Mouse (Mus musculus) intestine, embryonic 16.5 days (tissue): ENCODE measurements around the gene Bnc2. TPM values are rescaled to one million over a fixed set of nuclear protein-coding genes. Genes with fewer than 3 reads are reported as not detected.

Experiments
- ATAC-seq: fragments of 200-750 bp; cut with Nextera tagmentation; 2 replicates; pipeline ENCODE4 v1.8.0; 2017; ENCODE audit warnings: moderate TSS enrichment, moderate library complexity
- H3K27ac ChIP-seq: fragments of 300-500 bp; sonication (generic); 2 replicates; pipeline ENCODE4 v1.5.1; 2014; ENCODE audit warnings: mild to moderate bottlenecking, low read length
- H3K27me3 ChIP-seq: fragments of 300-500 bp; sonication (generic); replicated peaks from 2 replicates; pipeline ENCODE4 v1.6.1; 2014; ENCODE audit warnings: low read length, control low read depth, mixed read lengths; ENCODE audit not compliant: control insufficient read depth, insufficient read depth
- H3K36me3 ChIP-seq: fragments of 300-500 bp; sonication (generic); 2 replicates; pipeline ENCODE4 v1.6.1; 2014; ENCODE audit warnings: low read length, control low read depth; ENCODE audit not compliant: control insufficient read depth, insufficient read depth
- H3K4me1 ChIP-seq: fragments of 300-500 bp; sonication (generic); 2 replicates; pipeline ENCODE4 v1.6.1; 2014; ENCODE audit warnings: low read length, control low read depth, mixed read lengths; ENCODE audit not compliant: control insufficient read depth, insufficient read depth
- H3K4me2 ChIP-seq: fragments of 300-500 bp; sonication (generic); 2 replicates; pipeline ENCODE4 v1.6.1; 2014; ENCODE audit warnings: low read depth, low read length, control low read depth
- H3K4me3 ChIP-seq: fragments of 300-500 bp; sonication (generic); 2 replicates; pipeline ENCODE4 v1.5.1; 2014; ENCODE audit warnings: mild to moderate bottlenecking, low read length
- H3K9ac ChIP-seq: fragments of 300-500 bp; sonication (generic); 2 replicates; pipeline ENCODE4 v1.6.1; 2014; ENCODE audit warnings: low read depth, low read length
- H3K9me3 ChIP-seq: fragments of 300-500 bp; sonication (generic); 2 replicates; pipeline ENCODE4 v1.6.1; 2016; ENCODE audit warnings: low read length, control low read depth; ENCODE audit not compliant: control insufficient read depth
- WGBS: fragments of 180-500 bp; shearing (Covaris S2); extraction: QIAGEN DNeasy Blood & Tissue Kit; methylation state at CpG from one replicate; pipeline ENCODE4 v1.1.7; 2014; 5-methylcytosine and 5-hydroxymethylcytosine counted together
- polyA plus RNA-seq: library from polyadenylated mRNA; unstranded; fragments of >200 nt; fragmentation: Nextera tagmentation; extraction: Ambion mirVana; gene quantifications from 2 replicates; pipeline ENCODE4 v1.2.1, GENCODE M21; 2015

Bnc2 gene
- polyA plus RNA-seq, 1 experiment from 2014 or later = 8.9 TPM

DNA sequence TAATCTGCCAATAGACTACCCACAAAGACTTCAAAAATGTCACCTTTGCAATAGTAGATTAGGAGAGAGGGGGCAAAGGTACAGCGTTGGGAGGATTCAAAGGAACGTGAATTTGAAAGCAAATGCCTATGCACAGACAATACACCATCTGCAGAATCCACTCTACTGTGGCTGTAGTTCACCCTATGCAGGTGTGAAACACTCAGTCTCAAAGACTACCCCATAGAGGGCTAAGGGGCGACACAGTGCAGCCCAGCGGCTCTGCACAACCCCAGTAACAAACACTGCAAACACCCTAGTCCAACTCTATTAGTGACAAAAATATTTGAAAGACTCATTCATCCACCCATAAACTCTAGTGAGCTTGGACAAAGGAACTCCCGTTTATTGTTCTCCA, 218.2 kb downstream of the Bnc2 start:
- H3K27me3 ChIP-seq = no peaks in the 10 kb centered on the region
- H3K4me1 ChIP-seq = 0 out of 2 replicates have a peak, but pooled peaks cover 4% of the 10 kb centered on the region
- no peak overlapping the region for H3K4me2 ChIP-seq
- ATAC-seq = no peak
- no peaks in the 10 kb centered on the region for H3K9me3 ChIP-seq
- H3K9ac ChIP-seq = no peak overlapping the region
- H3K27ac ChIP-seq = no peak overlapping the region
- H3K4me3 ChIP-seq = no peak overlapping the region
- WGBS = 75% methylated on average over 5 of the region's 5 CpGs
- H3K36me3 ChIP-seq = no peaks in the 10 kb centered on the region

DNA sequence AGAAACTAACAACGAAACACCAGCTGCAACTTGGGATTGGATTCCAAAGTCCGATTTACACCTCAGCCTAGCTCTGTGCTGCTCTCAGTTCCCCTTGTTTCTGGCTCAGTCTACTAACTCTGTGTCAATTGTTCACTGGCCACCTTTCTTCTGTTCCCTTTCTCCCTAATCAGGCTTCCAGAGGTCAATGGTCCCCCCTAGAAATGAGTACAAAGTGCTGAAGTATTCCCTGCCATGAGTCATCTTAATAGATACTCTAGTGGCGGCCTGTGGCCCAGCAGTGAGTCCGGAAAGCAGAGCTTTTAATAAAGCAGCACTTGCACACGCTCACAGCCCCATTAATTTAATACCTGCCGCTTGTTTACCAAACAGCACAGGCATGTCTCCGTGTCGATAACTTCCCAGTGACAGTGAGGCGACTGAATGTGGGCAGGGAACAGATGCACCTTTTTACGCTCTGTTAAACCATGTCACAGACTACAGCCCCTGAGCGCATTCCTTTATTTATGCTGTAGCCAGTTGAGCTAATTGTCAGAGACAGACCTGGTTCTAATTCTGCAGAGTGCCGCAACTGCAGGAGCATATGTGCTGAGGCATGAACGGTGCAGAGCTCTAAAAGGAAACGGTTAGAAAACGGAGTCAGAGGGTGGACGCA, 218.8 kb downstream of the Bnc2 start:
- Histone ChIP-seq H3K4me2 (no peak overlapping the region), H3K27me3 (no peaks in the 10 kb centered on the region), H3K4me1 (0 out of 2 replicates have a peak, but pooled peaks cover 4% of the 10 kb centered on the region), H3K27ac (no peak overlapping the region), H3K36me3 (no peaks in the 10 kb centered on the region), H3K9ac (0 out of 2 replicates have a peak overlapping the region, but pooled peaks have one; percentile 19), H3K9me3 (no peaks in the 10 kb centered on the region), H3K4me3 (no peak overlapping the region)
- peak; percentile 68 for ATAC-seq
- WGBS = 70% methylated on average over 16 of the region's 16 CpGs

DNA sequence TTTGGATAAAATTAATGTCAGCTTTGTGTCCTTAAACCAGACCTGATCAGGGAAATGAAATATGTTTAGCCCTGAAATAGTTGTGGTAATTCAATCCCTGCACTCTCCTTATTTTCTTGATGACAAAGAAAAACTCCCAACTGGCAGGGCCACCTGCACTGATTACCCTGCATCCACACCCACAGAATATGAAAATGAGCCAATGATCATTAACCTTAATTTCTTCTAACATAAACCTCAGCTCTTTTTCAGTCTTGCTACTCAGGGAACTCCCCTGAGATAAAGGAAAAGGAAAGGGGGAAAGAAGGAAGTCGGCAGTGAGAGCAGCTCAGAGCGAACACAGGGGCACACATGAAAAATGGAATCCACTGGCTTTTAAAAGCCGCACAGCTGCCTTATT, 220.6 kb downstream of the Bnc2 start:
- Histone ChIP-seq H3K4me1 (0 out of 2 replicates have a peak, but pooled peaks cover 4% of the 10 kb centered on the region), H3K4me2 (no peak overlapping the region), H3K27me3 (no peaks in the 10 kb centered on the region), H3K9ac (no peak overlapping the region), H3K27ac (no peak overlapping the region), H3K4me3 (no peak overlapping the region), H3K9me3 (no peaks in the 10 kb centered on the region), H3K36me3 (no peaks in the 10 kb centered on the region)
- WGBS = 59% methylated on average over 3 of the region's 3 CpGs
- ATAC-seq = no peak

DNA sequence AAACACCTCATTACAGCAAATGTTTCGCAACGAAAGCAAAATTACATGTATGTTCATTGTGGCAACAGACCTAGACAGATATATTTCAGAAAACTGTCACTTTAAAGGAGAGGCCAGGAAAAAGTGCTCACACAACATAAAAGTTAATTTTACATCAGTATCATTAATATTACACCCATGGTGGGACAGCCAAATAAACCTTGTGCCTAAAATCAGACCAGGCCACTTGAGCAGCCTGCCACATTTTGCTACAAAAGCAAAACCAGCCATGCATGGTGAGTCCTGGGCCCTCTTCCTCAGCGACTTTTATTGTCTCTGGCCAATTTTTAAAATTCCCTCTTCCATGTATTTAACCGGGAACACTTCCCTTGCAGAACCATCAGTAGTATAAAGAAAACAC, 221.5 kb downstream of the Bnc2 start:
- H3K27me3 ChIP-seq = no peaks in the 10 kb centered on the region
- no peak for ATAC-seq
- WGBS = 71% methylated on average over 4 of the region's 4 CpGs
- no peak overlapping the region for H3K4me2 ChIP-seq
- H3K9ac ChIP-seq = no peak overlapping the region
- no peaks in the 10 kb centered on the region for H3K36me3 ChIP-seq
- no peak overlapping the region for H3K27ac ChIP-seq
- H3K4me1 ChIP-seq = 0 out of 2 replicates have a peak, but pooled peaks cover 9% of the 10 kb centered on the region
- no peak overlapping the region for H3K4me3 ChIP-seq
- no peaks in the 10 kb centered on the region for H3K9me3 ChIP-seq

DNA sequence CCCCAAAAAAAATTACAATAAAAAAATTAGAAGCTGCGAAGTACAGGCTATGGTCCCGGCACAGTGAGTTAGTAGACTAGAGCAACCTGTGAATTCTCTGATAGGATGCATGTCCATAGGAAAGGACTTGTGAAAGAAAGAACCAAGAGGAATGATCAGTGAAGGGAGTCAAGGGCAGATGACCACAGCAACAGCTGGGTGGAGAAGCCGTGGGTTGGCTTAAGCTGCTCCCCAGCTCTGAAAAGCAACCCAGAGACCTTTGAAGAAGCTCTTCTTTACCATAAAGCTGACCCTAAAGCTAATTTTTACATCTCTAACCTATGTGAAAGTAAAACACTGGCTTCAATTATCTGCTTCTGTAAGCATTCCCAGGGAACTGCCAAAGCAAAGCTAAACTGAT, 222.4 kb downstream of the Bnc2 start:
- H3K36me3 ChIP-seq = no peaks in the 10 kb centered on the region
- no peaks in the 10 kb centered on the region for H3K9me3 ChIP-seq
- H3K4me1 ChIP-seq = 0 out of 2 replicates have a peak, but pooled peaks cover 9% of the 10 kb centered on the region
- no peak overlapping the region for H3K27ac ChIP-seq
- H3K4me3 ChIP-seq = no peak overlapping the region
- H3K27me3 ChIP-seq = no peaks in the 10 kb centered on the region
- no peak overlapping the region for H3K9ac ChIP-seq
- ATAC-seq = no peak
- no peak overlapping the region for H3K4me2 ChIP-seq
- 91% methylated on average over 3 of the region's 3 CpGs for WGBS

DNA sequence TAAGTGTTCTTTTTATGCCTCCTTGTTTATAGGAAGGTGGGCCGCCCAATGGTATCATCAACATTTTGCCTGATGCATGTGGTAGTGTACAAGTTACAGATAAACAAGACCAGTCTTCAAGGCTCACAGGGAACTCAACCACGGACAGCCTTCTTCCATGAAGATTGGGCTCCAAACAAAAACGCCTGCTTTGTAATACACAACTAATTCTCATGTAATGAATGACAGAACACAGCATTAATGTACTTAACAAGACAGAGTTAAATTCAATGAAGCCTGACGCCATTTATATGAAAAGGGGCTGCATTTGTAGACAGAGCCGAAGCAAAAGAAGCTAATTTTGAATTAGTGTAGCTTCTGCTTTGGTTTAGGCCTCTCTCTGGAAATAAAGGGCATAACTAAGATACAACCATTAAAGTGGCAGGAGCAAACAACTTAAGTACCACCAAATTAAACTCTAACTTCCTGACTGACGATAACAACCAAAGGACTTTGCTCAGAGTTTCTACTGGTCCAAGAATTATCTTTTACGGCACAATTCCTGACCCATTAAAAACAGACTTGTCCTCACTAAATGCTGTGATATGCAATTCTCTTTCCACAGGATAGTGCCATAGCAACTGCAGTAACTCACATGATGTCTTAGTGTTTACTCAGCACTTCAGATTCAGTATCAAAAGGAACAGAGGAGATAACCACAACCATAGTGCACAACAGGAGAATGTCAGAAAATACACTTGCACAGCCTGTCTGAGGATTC, 225.6 kb downstream of the Bnc2 start:
- Histone ChIP-seq H3K27me3 (no peaks in the 10 kb centered on the region), H3K4me1 (0 out of 2 replicates have a peak, but pooled peaks cover 4% of the 10 kb centered on the region), H3K4me3 (no peak overlapping the region), H3K9me3 (no peaks in the 10 kb centered on the region), H3K9ac (no peak overlapping the region), H3K36me3 (no peaks in the 10 kb centered on the region), H3K4me2 (no peak overlapping the region), H3K27ac (no peak overlapping the region)
- ATAC-seq = peak; percentile 91
- 58% methylated on average over 7 of the region's 7 CpGs for WGBS

DNA sequence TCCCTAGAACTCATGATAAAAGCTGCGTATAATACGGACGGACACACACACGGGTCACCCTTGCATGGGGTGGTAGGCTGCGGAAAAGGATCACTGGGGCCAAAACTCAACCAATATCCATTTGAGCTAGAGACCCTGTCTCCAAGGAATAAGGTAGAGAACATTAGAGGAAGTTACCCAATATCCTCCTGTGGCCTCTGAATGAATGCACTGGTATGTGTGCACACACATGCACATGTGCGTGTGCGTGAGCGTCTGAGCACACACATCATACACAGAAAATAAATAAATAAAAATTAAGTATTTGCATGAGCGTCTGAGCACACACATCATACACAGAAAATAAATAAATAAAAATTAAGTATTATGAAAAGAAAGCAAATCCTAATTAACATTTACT, 241.8 kb downstream of the Bnc2 start:
- Histone ChIP-seq H3K9me3 (no peaks in the 10 kb centered on the region), H3K4me1 (no peaks in the 10 kb centered on the region), H3K9ac (no peak overlapping the region), H3K4me2 (no peak overlapping the region), H3K4me3 (no peak overlapping the region), H3K27ac (no peak overlapping the region), H3K27me3 (no peaks in the 10 kb centered on the region), H3K36me3 (no peaks in the 10 kb centered on the region)
- whole genome bisulfite sequencing = 94% methylated on average over 9 of the region's 9 CpGs
- no peak for ATAC-seq

DNA sequence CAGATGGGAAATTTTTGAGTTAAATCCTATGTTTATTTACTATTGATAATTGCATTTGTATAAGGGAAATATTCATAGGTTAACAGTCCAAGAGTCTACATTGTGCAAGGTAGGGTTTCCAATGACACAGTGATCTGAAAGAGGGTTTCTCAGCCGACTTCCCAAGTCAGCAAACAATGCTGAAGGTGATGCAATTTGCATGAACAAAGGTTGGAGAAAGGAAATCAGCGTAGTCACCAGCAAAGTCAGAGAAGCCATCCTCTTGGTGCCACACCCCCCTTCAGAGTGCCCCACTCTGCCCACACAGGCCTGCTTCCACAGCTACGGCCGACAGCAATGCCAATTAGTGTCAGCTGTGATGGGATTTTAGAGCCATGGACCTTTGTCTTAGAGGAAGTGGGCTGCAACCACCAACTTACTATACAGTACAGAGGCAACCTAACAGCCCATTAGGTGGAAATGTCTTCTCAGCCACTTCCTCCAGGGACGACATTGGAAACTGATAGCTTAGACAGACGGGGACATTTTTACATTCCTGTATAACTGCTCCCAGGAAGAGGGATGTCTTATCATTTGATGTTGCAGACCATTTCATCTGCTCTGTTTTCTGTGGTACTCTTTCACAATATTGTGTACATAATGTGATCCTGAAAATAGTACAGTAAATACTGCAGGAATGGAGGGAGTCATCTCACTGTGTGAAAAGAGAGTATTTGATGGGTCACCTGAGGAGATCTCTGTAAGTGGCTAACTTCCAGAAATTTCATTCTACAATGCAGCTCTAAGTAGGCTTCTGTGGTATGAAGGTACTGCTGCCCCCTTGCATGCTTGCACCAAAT, 243.2 kb downstream of the Bnc2 start:
- Histone ChIP-seq H3K4me3 (no peak overlapping the region), H3K27ac (no peak overlapping the region), H3K4me1 (no peaks in the 10 kb centered on the region), H3K4me2 (no peak overlapping the region), H3K27me3 (no peaks in the 10 kb centered on the region), H3K9ac (no peak overlapping the region), H3K9me3 (no peaks in the 10 kb centered on the region), H3K36me3 (no peaks in the 10 kb centered on the region)
- peak; percentile 64; the same call in 1 of the 2 replicates for ATAC-seq
- WGBS = 55% methylated on average over 6 of the region's 6 CpGs

DNA sequence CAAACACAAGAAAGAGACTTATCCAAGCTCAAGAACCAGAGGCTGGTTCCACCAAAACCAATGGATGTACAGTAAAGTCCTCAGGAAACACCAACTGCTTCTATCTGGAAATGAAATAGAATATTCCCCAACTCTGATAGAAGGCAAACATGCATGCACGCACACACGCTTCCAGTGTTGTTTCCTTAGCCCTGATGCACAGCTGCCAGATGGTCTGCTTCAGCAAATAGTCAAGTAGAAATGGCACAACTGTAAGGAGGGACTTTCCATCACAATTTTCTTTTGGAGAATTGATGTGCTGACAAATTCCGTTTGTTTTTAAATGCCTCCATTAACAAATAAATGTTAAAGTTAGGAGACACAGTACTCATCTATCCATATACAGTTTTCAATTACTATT, 247.1 kb downstream of the Bnc2 start:
- ATAC-seq = no peak

More for the DNA sequence above, 247.1 kb downstream of the Bnc2 start:
- WGBS = 64% methylated on average over 3 of the region's 3 CpGs
- H3K36me3 ChIP-seq = no peaks in the 10 kb centered on the region
- no peak overlapping the region for H3K27ac ChIP-seq
- H3K27me3 ChIP-seq = no peaks in the 10 kb centered on the region
- H3K4me2 ChIP-seq = no peak overlapping the region
- H3K9ac ChIP-seq = no peak overlapping the region
- H3K4me3 ChIP-seq = no peak overlapping the region
- H3K4me1 ChIP-seq = no peaks in the 10 kb centered on the region
- no peaks in the 10 kb centered on the region for H3K9me3 ChIP-seq
